Mouse (Mus musculus) embryonic fibroblast, embryonic 13.5 days (primary cell): ENCODE measurements around the gene Rab11a.

Source experiments
- CTCF ChIP-seq: IDR thresholded peaks from 2 replicates; pipeline ENCODE4 v1.5.1; 2011; ENCODE audit warnings: mild to moderate bottlenecking, control low read depth, low read length, moderate library complexity, borderline replicate concordance; ENCODE audit not compliant: insufficient read depth
- POLR2A ChIP-seq: IDR thresholded peaks from 2 replicates; pipeline ENCODE4 v1.6.1; 2011; ENCODE audit warnings: low read depth, mild to moderate bottlenecking, control low read depth, low read length, moderate library complexity

- TF ChIP-seq CTCF (no peak), POLR2A (no peak)
Observed at GRCm38 (mm10) chr9:64778151-64778550, 40.6 kb upstream of the Rab11a start.
